Mouse (Mus musculus) liver, embryonic 14.5 days (tissue): ENCODE measurements around the gene Sltm.

ENCODE experiments used
- CTCF ChIP-seq: IDR thresholded peaks from 2 replicates; pipeline ENCODE4 v1.5.1; 2016; ENCODE audit warnings: antibody characterized with exemption, low read depth, control low read depth
- EP300 ChIP-seq: IDR thresholded peaks from 2 replicates; pipeline ENCODE4 v1.6.1; 2016; ENCODE audit warnings: antibody characterized with exemption, low read depth

- no peak for TF ChIP-seq EP300
- TF ChIP-seq CTCF = no peak
Observed at GRCm38 (mm10) chr9:70636748-70637147, 94.2 kb downstream of the Sltm start.
